Comparison of ENCODE assay signal across 20 mouse cellular contexts in genomic region chr4:151444665-151445064, GRCm38 (mm10).
DNase-seq lines count a peak whose midpoint lies in the region; ATAC-seq and TF ChIP-seq lines count a peak whose summit lies in the region.
"Had no signal": no experiment of that assay in that cellular context is flagged by ENCODE, and none has a peak within 500 bp of the region (broad histone marks: within the 10 kb centered on the region; RNA-seq: fewer than 3 reads in every experiment).

No protein-coding gene starts in this region.

- no peak overlapping the region for H3K4me3 ChIP-seq in kidney, embryonic 15.5 days (replicated peaks)
- H3K4me3 ChIP-seq in kidney, postnatal 0 days (replicated peaks; ENCODE audit: low read depth, low read length), result no peak overlapping the region
- no peak overlapping the region for H3K4me3 ChIP-seq in stomach, postnatal 0 days (ENCODE audit: low read depth, low read length)
- H3K4me3 ChIP-seq: embryonic facial prominence, embryonic 12.5 days; forebrain, embryonic 15.5 days; heart, adult 2 months; heart, embryonic 15.5 days; hindbrain, embryonic 13.5 days had no signal

- POLR2A ChIA-PET in Patski (lab: Charles Lee), result no interaction called here

- 79% methylated on average over 4 of the region's 4 CpGs for WGBS in kidney, embryonic 15.5 days
- WGBS in kidney, postnatal 0 days, result 73% methylated on average over 4 of the region's 4 CpGs
- 78% methylated on average over 4 of the region's 4 CpGs for WGBS in stomach, postnatal 0 days

- no peak overlapping the region for H3K9ac ChIP-seq in kidney, embryonic 15.5 days
- H3K9ac ChIP-seq in kidney, postnatal 0 days (ENCODE audit: low read depth, low read length), result no peak overlapping the region
- H3K9ac ChIP-seq in stomach, postnatal 0 days (ENCODE audit: low read length), result no peak overlapping the region
- H3K9ac ChIP-seq: embryonic facial prominence, embryonic 12.5 days; forebrain, embryonic 15.5 days; heart, embryonic 15.5 days; hindbrain, embryonic 13.5 days had no signal

- no peak for TF ChIP-seq CTCF in Patski (IDR thresholded peaks at IDR 0.05)
- TF ChIP-seq CTCF in kidney, postnatal 0 days (IDR thresholded peaks at IDR 0.05; ENCODE audit: low read depth), result no peak
- no peak for TF ChIP-seq CTCF in stomach, postnatal 0 days (IDR thresholded peaks at IDR 0.05; ENCODE audit: low read depth)

- H3K27me3 ChIP-seq in kidney, embryonic 15.5 days, result 0 out of 2 replicates have a peak, but pooled peaks cover 4% of the 10 kb centered on the region
- H3K27me3 ChIP-seq in Patski, result no peaks in the 10 kb centered on the region
- no peaks in the 10 kb centered on the region for H3K27me3 ChIP-seq in kidney, postnatal 0 days (ENCODE audit: insufficient read depth, low read length)
- no peaks in the 10 kb centered on the region for H3K27me3 ChIP-seq in stomach, postnatal 0 days (ENCODE audit: control insufficient read depth, insufficient read depth, low read length)
- H3K27me3 ChIP-seq: embryonic facial prominence, embryonic 12.5 days; heart, embryonic 15.5 days had no signal

- H3K9me3 ChIP-seq in kidney, embryonic 15.5 days (replicated peaks), result no peaks in the 10 kb centered on the region; the same call in 1 of the 2 replicates
- H3K9me3 ChIP-seq in kidney, postnatal 0 days (replicated peaks; ENCODE audit: low read length), result no peaks in the 10 kb centered on the region
- H3K9me3 ChIP-seq in stomach, postnatal 0 days (ENCODE audit: control insufficient read depth, low read length), result no peaks in the 10 kb centered on the region
- H3K9me3 ChIP-seq: forebrain, embryonic 15.5 days had no signal

- DNase-seq in kidney, adult 11 months, result peak; percentile 41
- peak; percentile 66 for DNase-seq in Patski (ENCODE audit: low read depth, low spot score)
- peak; percentile 6 for DNase-seq in kidney, postnatal 0 days (ENCODE audit: low spot score)
- DNase-seq in kidney, postnatal 36 days, result peak; percentile 24 to 48
- DNase-seq in urinary bladder, postnatal 10 days (ENCODE audit: low spot score), result no peak
- DNase-seq in stomach, postnatal 0 days (ENCODE audit: low spot score), result no peak
- DNase-seq: adrenal gland, postnatal 10 days; B cell, adult 2 months; cerebellum, adult 11 months; cerebellum, adult 8-10 months; cerebellum, postnatal 25 days; gastrocnemius, postnatal 14 days; heart, adult 2 months; heart, postnatal 14 days had no signal

- in situ Hi-C loops in Patski (cut with MboI; ENCODE audit: low pct_unique_long_range_greater_than_20kb), result no loop called here

- TF ChIP-seq EP300 in stomach, postnatal 0 days (optimal IDR thresholded peaks at IDR 0.05), result no peak

- H3K27ac ChIP-seq in kidney, embryonic 15.5 days, result no peak overlapping the region
- H3K27ac ChIP-seq in kidney, postnatal 0 days, result no peak overlapping the region
- H3K27ac ChIP-seq in stomach, postnatal 0 days (replicated peaks), result no peak overlapping the region
- H3K27ac ChIP-seq: embryonic facial prominence, embryonic 12.5 days; forebrain, embryonic 15.5 days; heart, adult 2 months; heart, embryonic 15.5 days; hindbrain, embryonic 13.5 days had no signal

- no peak overlapping the region for H3K4me2 ChIP-seq in kidney, embryonic 15.5 days
- no peak overlapping the region for H3K4me2 ChIP-seq in kidney, postnatal 0 days (ENCODE audit: low read length)
- H3K4me2 ChIP-seq in stomach, postnatal 0 days (replicated peaks; ENCODE audit: low read depth), result no peak overlapping the region
- H3K4me2 ChIP-seq: embryonic facial prominence, embryonic 12.5 days; forebrain, embryonic 15.5 days; heart, embryonic 11.5 days; heart, embryonic 15.5 days; hindbrain, embryonic 13.5 days had no signal

- no peak; the same call in 1 of the 2 replicates for ATAC-seq in kidney, embryonic 15.5 days (replicated peaks; ENCODE audit: low FRiP score)
- ATAC-seq in Patski, result peak; percentile 51
- peak; percentile 92 for ATAC-seq in kidney, postnatal 0 days (replicated peaks; ENCODE audit: low FRiP score, low read depth)
- ATAC-seq in stomach, postnatal 0 days (ENCODE audit: low FRiP score, low TSS enrichment), result no peak
- ATAC-seq: forebrain, embryonic 15.5 days had no signal

- CTCF ChIA-PET in Patski (lab: Charles Lee), result no interaction called here

- H3K36me3 ChIP-seq in kidney, embryonic 15.5 days, result no peaks in the 10 kb centered on the region
- H3K36me3 ChIP-seq in kidney, postnatal 0 days (ENCODE audit: insufficient read depth, low read length), result no peaks in the 10 kb centered on the region
- H3K36me3 ChIP-seq in stomach, postnatal 0 days (ENCODE audit: control insufficient read depth, insufficient read depth, low read length), result no peaks in the 10 kb centered on the region
- H3K36me3 ChIP-seq: embryonic facial prominence, embryonic 12.5 days; forebrain, embryonic 15.5 days; heart, embryonic 15.5 days; hindbrain, embryonic 13.5 days had no signal

- H3K4me1 ChIP-seq in kidney, embryonic 15.5 days, result no peaks in the 10 kb centered on the region
- H3K4me1 ChIP-seq in kidney, postnatal 0 days (replicated peaks; ENCODE audit: insufficient read depth, low read length), result no peaks in the 10 kb centered on the region
- H3K4me1 ChIP-seq in stomach, postnatal 0 days (replicated peaks; ENCODE audit: control insufficient read depth, insufficient read depth), result no peaks in the 10 kb centered on the region
- H3K4me1 ChIP-seq: heart, embryonic 15.5 days had no signal

Comparison
In these comparisons a context has a peak if more than half of its experiments do, and no peak if none do; other contexts are left out.
1. ATAC-seq: peak in Patski (single experiment) and kidney, postnatal 0 days (single experiment); none in kidney, embryonic 15.5 days (single experiment) and stomach, postnatal 0 days (single experiment).
2. DNase-seq: peak in kidney, adult 11 months (single experiment), Patski (single experiment), kidney, postnatal 0 days (single experiment) and kidney, postnatal 36 days (2 of 2); none in urinary bladder, postnatal 10 days (single experiment) and stomach, postnatal 0 days (single experiment).